Mouse (Mus musculus) fat pad, adult 2 months (tissue): ENCODE measurements around the gene Cat.

ENCODE experiments used
- DNase-seq: peaks from one replicate; pipeline ENCODE4 v3.0.0-alpha.2; 2011; ENCODE audit warnings: low read depth, low spot score; ENCODE audit errors: extremely low read depth

The Cat gene

DNA sequence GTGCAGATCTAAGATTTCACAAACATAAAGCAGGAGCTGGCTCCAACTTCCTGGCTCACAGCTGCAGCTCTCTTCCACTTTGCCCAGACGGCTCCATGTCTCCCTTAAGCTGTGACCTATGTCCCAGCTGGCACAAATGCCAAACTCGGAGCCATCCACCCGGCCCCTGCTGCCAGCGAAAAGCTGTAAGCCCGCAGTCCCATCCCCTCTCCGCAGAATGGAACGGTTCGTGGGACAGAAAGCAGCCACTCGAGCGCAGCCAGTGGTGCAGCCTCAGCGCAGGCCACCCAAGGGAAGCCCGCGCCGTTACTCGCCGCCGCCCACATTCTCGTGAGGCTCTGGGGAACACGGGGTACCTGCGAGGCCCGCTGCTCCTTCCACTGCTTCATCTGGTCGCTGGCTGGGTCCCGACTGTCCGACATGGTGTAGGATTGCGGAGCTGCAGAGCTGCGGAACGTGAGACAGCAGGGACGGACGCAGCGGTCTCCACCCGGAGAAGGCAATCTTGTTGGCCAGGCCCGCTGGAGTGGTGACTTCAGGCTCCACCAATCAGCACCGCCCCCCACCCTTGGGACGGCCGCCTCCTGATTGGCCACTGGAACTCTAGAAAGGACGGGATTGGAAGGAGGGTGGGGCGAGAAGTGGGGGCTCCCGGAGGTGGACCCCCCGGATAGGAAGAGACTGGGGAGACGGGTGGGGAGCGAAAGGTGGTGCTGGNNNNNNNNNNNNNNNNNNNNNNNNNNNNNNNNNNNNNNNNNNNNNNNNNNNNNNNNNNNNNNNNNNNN lies at the start of gene Cat:
Gene Cat (minus strand): TSS at position 544 of the 785 bp plus-strand sequence.
- DNase-seq: peak; percentile 45

- no peak for DNase-seq
Observed at GRCm38 (mm10) chr2:103525596-103525995, 40.6 kb upstream of the Cat start.

- peak; percentile 95 for DNase-seq
Observed at GRCm38 (mm10) chr2:103516472-103516871, 31.5 kb upstream of the Cat start.

- DNase-seq: no peak
Observed at GRCm38 (mm10) chr2:103515513-103516180, 30.7 kb upstream of the Cat start.

DNA sequence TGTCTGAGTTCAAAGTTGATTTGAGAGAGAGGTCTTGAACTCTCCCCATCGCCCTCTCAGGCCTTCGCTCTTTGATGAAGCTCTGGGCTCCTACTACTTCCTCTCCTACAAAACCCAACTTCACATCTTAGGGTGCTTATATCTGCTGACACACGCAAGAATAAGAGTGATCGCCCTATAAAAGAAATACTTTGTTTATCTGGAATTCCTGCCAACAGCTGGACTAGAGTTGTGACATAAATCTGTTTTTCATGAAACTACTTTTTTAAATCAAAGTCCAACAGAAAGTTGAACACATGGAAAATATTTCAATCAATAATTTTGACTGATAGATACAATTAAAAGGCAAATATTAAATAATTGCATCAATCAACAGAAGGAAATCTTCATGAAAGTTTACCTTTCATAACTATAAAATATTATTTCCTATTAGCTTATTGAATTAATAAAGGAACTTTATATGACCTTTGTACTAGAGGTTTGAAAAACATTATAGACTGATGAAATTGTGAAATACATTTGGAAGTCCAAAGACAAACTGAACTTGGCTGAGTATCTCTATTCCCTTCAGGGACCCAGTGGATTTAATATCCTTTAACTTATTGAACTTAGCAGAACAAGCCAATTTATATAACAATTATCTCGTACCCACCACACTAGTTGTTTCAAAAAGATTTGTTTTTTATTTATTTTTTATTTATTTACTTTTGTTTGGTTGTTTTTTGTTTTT lies 27.3 kb upstream of the Cat start:
- DNase-seq: no peak

DNA sequence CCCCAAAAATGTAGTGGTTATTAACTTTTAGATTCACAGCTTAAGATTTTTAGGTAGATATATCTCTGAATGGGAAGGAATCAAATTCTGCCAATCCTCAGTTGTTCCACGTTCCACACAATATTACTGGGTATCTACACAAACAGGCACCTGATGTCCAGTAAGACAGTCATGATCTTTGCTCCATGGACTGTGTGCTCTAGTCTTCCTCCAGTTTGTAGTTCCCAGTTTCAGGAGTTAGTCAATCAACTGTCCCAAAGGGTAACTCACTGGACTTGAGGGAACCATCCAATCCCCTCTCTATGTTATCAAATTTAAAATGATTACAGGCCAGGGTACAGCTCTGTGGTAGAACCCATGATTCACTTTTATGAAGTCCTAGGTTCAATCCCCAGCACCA lies 26.7 kb upstream of the Cat start:
- no peak for DNase-seq

DNA sequence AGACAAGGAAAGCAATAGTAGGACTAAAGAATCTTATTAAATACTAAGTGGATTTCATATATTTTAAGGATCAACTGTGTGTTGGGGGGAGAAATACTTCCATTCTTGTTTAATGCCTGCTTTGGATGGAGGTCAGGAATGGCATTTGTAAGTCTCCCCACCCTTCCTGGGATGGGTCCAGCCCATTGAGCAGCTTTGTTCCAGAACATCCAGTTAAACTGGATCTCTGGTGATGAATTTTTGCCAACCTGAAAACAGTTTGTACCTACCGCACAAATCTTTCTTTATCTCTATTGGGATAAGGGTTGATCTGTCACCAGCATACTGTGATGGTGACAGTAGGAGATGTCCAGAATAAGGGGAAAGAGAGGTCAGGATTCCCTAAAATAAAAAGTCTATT lies 26.1 kb upstream of the Cat start:
- no peak for DNase-seq

GRCm38 (mm10) chr2:103507651-103508050 lies 22.7 kb upstream of the Cat start:
- no peak for DNase-seq

DNA sequence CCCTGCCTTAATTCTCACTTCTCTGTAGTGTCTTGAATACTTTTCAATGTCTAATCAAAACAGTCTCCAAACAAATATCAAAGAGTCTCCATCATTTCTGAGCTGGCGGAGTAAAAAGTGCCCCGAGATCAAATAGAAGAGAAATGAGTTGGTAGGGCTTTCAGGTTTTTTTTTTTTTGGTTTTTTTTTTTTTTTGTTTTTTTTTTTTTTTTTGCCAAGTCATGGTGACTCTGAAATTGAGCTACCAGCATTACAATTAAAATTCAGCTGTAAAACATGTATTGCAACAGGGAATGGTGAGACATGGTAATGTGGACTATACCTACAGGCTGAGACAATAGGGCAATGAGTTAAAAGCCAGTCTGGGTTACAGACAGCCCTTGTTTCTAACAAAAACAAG lies 21.0 kb upstream of the Cat start:
- no peak for DNase-seq

DNA sequence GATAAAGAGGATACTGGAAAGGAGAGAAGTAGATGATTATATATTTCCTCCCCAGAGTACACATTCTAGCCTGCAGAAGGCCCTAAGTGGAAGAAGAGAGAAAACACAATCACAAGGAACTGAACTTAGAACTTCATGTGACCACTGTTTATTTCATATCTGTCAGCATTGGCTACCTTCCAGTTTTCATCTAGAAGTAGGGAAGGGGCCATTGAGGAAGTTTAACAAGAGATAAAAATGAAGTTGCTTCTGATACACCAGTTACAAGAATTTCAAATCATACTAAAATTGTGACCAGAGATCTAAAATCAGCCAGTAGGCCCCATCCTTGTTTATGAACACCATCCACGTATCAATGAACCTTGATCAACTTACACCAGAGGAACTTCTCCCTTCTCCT lies 19.5 kb upstream of the Cat start:
- DNase-seq: no peak

DNA sequence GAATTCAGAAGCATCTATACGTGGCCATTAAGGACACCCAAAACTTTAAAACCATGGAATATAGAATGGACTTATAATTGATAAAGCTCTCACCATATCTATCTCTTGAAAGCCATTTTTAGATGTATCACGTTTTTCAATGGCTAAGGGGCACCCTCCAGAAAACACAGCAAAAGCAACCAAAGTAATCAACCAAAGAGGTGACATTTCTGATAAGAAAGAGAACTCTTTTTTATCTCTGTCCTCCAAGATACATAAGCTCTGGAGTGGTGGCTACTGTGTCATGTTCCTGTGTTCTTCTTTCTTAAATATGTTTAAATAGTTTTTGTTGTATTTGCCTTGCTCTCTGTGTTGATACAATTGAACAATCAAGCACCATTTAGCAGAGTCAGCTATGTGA lies 15.8 kb upstream of the Cat start:
- no peak for DNase-seq

DNA sequence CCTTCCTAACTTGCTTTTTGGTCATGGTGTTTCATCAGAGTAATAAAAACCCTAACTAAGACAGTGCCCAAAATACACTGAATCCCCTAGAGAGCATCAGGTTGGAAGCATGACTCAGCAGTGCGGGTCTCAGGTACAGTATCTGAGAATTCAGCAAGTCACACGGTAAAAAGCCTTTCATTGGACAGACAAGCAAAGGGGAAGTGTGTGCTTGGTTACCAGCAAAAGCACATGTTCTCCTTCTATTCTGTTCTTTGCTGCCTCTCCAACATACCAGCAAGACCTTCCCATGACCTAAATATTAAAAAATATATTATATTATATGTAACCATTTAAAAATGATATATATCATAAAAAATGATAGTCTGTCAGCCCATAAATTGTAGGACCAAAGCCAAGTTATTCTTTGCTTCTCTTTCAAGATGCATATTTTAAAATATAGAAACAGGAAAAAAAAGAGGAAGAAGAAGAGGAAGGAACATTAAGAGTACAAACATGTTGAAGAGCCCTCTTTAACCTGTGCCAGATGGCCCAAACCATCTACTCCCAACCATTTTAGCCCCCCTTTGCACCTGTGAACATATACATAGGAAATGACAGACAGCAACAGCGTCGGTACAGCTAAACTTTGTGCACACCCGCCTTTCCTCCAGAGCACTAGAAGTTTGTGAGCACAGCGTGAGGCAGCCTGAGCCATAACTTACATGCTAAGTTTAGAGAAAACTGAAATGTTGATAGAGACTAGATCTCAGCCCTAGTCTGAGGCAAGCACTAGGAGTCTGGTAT lies 10.9 kb upstream of the Cat start:
- no peak for DNase-seq

GRCm38 (mm10) chr2:103493827-103494226 lies 8.9 kb upstream of the Cat start:
- DNase-seq: no peak

DNA sequence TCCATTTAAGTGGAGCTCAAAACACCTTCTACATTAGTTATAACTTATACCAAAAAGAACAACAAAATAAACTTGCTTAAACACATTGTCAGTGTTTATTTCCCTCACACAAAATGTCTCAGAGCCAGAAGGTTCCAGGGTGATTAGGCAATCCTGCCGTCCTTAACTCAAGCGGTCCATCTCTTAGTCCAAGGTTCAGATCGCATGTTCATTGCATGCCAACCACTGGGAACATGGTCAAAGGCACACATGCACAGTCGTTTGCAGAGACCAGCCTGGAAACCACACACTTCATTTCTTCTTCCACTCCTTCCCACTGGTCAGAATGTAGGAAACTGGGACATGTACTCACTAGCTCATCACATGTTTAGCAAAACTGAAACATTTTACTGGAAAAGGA lies 7.6 kb upstream of the Cat start:
- no peak for DNase-seq

DNA sequence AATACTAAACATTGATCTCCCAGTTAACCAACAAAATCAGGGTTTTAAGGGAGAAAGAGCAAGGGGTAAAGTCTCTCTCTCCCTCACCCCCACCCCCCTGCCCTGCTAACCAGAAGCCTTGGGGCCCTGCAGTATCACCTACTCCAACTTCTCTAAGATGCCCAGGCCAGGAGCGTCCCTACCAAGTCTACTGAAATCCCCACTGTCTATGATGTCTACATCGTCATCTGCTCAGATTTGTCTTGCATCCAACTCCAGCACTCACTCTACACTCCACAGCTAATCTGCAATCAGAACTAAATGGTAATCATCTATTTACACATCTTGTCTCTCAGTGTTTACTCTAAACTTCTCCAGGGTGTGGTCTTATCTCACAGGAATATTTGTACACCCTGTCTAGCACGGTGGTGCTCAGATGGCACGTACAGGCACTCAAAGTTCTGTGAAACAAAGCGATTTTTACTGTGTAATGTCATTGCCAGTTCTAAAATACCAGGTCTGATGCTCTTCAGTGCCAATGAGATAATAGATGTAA lies 907 bp downstream of the Cat start:
- DNase-seq: no peak

DNA sequence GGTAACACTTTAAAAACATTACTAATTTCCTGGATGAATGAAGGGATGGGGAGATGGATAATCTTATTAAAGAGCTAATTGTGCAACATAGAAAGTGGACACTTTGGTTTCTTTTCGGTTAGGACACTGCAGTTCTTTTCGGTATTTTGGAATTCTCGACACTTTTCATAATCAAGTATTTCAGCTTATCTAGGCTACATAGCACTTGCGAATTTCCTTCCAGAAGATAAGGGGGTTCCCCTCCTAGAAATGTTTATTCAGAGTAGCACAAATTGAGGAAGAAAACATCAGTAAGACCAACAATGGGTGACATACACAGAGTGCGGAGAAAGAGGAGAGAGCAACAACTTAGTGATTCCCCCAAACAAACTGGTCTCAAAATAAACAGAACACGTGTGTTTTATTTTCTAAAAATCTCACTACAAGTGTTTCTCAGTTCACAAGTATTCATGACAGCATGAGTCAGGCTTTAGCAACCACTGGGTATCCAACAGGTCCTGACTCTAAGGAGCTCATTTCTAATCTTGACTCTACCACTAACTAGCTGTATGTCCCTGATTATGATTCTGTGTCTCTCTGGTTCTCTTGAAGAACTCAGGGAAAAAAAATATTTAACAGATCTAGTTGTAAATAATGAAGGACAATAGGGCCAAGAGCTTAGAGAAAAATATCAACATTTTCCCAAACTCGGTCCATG lies 1.5 kb downstream of the Cat start:
- no peak for DNase-seq

- no peak for DNase-seq
Observed at GRCm38 (mm10) chr2:103481314-103482231, 3.4 kb downstream of the Cat start.

GRCm38 (mm10) chr2:103480871-103481270 lies 4.1 kb downstream of the Cat start:
- no peak for DNase-seq

GRCm38 (mm10) chr2:103480240-103480639 lies 4.7 kb downstream of the Cat start:
- no peak for DNase-seq
